Mouse (Mus musculus): Measurements from ENCODE around the gene Olfr374. TPM values are rescaled to one million over a fixed set of nuclear protein-coding genes. Genes with fewer than 3 reads are reported as not detected.
A peak's percentile ranks its signal among the peaks of the same experiment; 100 is the strongest.
"Not testable (repeated sequence)": the region's sequence is repeated elsewhere in the genome, so short reads cannot be mapped to it uniquely, and the experiment has no call there.

The Olfr374 gene
- polyA plus RNA-seq, 1 experiment from 2014 or later: not detected

GRCm38 (mm10) chr8:72112486-72112885, 5.6 kb downstream of the Olfr374 start:
- H3K4me3 ChIP-seq (ENCODE audit: low read length): no peak overlapping the region
- WGBS: 64% methylated on average over 3 of the region's 3 CpGs
- no peaks in the 10 kb centered on the region for H3K4me1 ChIP-seq (ENCODE audit: insufficient read depth, low read length)
- H3K27me3 ChIP-seq (ENCODE audit: insufficient read depth, low read length): no peaks in the 10 kb centered on the region
- H3K9me3 ChIP-seq (ENCODE audit: low read length): no peaks in the 10 kb centered on the region
- H3K36me3 ChIP-seq (ENCODE audit: insufficient read depth, low read length): no peaks in the 10 kb centered on the region
- H3K9ac ChIP-seq (replicated peaks; ENCODE audit: low read length): no peak overlapping the region
- no peak overlapping the region for H3K27ac ChIP-seq (ENCODE audit: low read length)
- ATAC-seq (ENCODE audit: low FRiP score, low TSS enrichment): no peak
- H3K4me2 ChIP-seq (replicated peaks; ENCODE audit: low read depth, low read length): no peak overlapping the region

- ATAC-seq (ENCODE audit: low FRiP score, low TSS enrichment): no peak
- no peak overlapping the region for H3K9ac ChIP-seq (replicated peaks; ENCODE audit: low read length)
- no peaks in the 10 kb centered on the region for H3K4me1 ChIP-seq (ENCODE audit: insufficient read depth, low read length)
- no peak overlapping the region for H3K27ac ChIP-seq (ENCODE audit: low read length)
- H3K4me3 ChIP-seq (ENCODE audit: low read length): no peak overlapping the region
- WGBS: 90% methylated on average over 2 of the region's 2 CpGs
- no peaks in the 10 kb centered on the region for H3K9me3 ChIP-seq (ENCODE audit: low read length)
- no peaks in the 10 kb centered on the region for H3K27me3 ChIP-seq (ENCODE audit: insufficient read depth, low read length)
- no peaks in the 10 kb centered on the region for H3K36me3 ChIP-seq (ENCODE audit: insufficient read depth, low read length)
- no peak overlapping the region for H3K4me2 ChIP-seq (replicated peaks; ENCODE audit: low read depth, low read length)
Observed at GRCm38 (mm10) chr8:72115202-72115601, 8.4 kb downstream of the Olfr374 start.

GRCm38 (mm10) chr8:72118616-72119015, 11.8 kb downstream of the Olfr374 start:
- Histone ChIP-seq H3K27ac (ENCODE audit: low read length) (no peak overlapping the region), H3K9ac (replicated peaks; ENCODE audit: low read length) (no peak overlapping the region), H3K4me3 (ENCODE audit: low read length) (no peak overlapping the region), H3K9me3 (ENCODE audit: low read length) (no peaks in the 10 kb centered on the region), H3K36me3 (ENCODE audit: insufficient read depth, low read length) (no peaks in the 10 kb centered on the region), H3K4me2 (replicated peaks; ENCODE audit: low read depth, low read length) (no peak overlapping the region), H3K4me1 (ENCODE audit: insufficient read depth, low read length) (no peaks in the 10 kb centered on the region), H3K27me3 (ENCODE audit: insufficient read depth, low read length) (no peaks in the 10 kb centered on the region)
- WGBS: 44% methylated on average over 4 of the region's 4 CpGs
- ATAC-seq (ENCODE audit: low FRiP score, low TSS enrichment): no peak

GRCm38 (mm10) chr8:72121486-72121885, 14.6 kb downstream of the Olfr374 start:
- not testable (repeated sequence) for H3K27me3 ChIP-seq (ENCODE audit: insufficient read depth, low read length); H3K4me1 ChIP-seq (ENCODE audit: insufficient read depth, low read length); H3K4me2 ChIP-seq (replicated peaks; ENCODE audit: low read depth, low read length); H3K9me3 ChIP-seq (ENCODE audit: low read length); H3K36me3 ChIP-seq (ENCODE audit: insufficient read depth, low read length); H3K27ac ChIP-seq (ENCODE audit: low read length); ATAC-seq (ENCODE audit: low FRiP score, low TSS enrichment); H3K9ac ChIP-seq (replicated peaks; ENCODE audit: low read length); H3K4me3 ChIP-seq (ENCODE audit: low read length)
- WGBS: 69% methylated on average over 3 of the region's 3 CpGs

- Histone ChIP-seq H3K27me3 (ENCODE audit: insufficient read depth, low read length) (no peaks in the 10 kb centered on the region), H3K9me3 (ENCODE audit: low read length) (0 out of 2 replicates have a peak, but pooled peaks cover 2% of the 10 kb centered on the region), H3K27ac (ENCODE audit: low read length) (no peak overlapping the region), H3K36me3 (ENCODE audit: insufficient read depth, low read length) (no peaks in the 10 kb centered on the region), H3K4me2 (replicated peaks; ENCODE audit: low read depth, low read length) (no peak overlapping the region), H3K9ac (replicated peaks; ENCODE audit: low read length) (no peak overlapping the region), H3K4me1 (ENCODE audit: insufficient read depth, low read length) (no peaks in the 10 kb centered on the region), H3K4me3 (ENCODE audit: low read length) (no peak overlapping the region)
- 79% methylated on average over 1 of the region's 1 CpGs for WGBS
- ATAC-seq (ENCODE audit: low FRiP score, low TSS enrichment): no peak
Observed at GRCm38 (mm10) chr8:72121997-72122396, 15.2 kb downstream of the Olfr374 start.

- Histone ChIP-seq H3K4me1 (ENCODE audit: insufficient read depth, low read length) (no peaks in the 10 kb centered on the region), H3K9ac (replicated peaks; ENCODE audit: low read length) (no peak overlapping the region), H3K36me3 (ENCODE audit: insufficient read depth, low read length) (no peaks in the 10 kb centered on the region), H3K4me3 (ENCODE audit: low read length) (no peak overlapping the region), H3K27me3 (ENCODE audit: insufficient read depth, low read length) (no peaks in the 10 kb centered on the region), H3K4me2 (replicated peaks; ENCODE audit: low read depth, low read length) (no peak overlapping the region), H3K27ac (ENCODE audit: low read length) (no peak overlapping the region), H3K9me3 (ENCODE audit: low read length) (0 out of 2 replicates have a peak, but pooled peaks cover 2% of the 10 kb centered on the region)
- WGBS: 59% methylated on average over 1 of the region's 1 CpGs
- ATAC-seq (ENCODE audit: low FRiP score, low TSS enrichment): no peak
Observed at GRCm38 (mm10) chr8:72127834-72128233, 21.0 kb downstream of the Olfr374 start.

- H3K36me3 ChIP-seq (ENCODE audit: insufficient read depth, low read length): no peaks in the 10 kb centered on the region
- no peak overlapping the region for H3K4me2 ChIP-seq (replicated peaks; ENCODE audit: low read depth, low read length)
- peaks cover 8% of the 10 kb centered on the region for H3K4me1 ChIP-seq (ENCODE audit: insufficient read depth, low read length)
- WGBS: 47% methylated on average over 2 of the region's 2 CpGs
- no peaks in the 10 kb centered on the region for H3K27me3 ChIP-seq (ENCODE audit: insufficient read depth, low read length)
- ATAC-seq (ENCODE audit: low FRiP score, low TSS enrichment): 0 out of 2 replicates have a peak, but pooled peaks have one; percentile 2
- no peak overlapping the region for H3K4me3 ChIP-seq (ENCODE audit: low read length)
- H3K27ac ChIP-seq (ENCODE audit: low read length): peak overlapping the region; percentile 51
- H3K9me3 ChIP-seq (ENCODE audit: low read length): no peaks in the 10 kb centered on the region
- H3K9ac ChIP-seq (replicated peaks; ENCODE audit: low read length): no peak overlapping the region
Observed at GRCm38 (mm10) chr8:72131251-72131650, 24.4 kb downstream of the Olfr374 start.

GRCm38 (mm10) chr8:72131901-72132300, 25.1 kb downstream of the Olfr374 start:
- peaks cover 10% of the 10 kb centered on the region for H3K4me1 ChIP-seq (ENCODE audit: insufficient read depth, low read length)
- no peak overlapping the region for H3K9ac ChIP-seq (replicated peaks; ENCODE audit: low read length)
- H3K4me2 ChIP-seq (replicated peaks; ENCODE audit: low read depth, low read length): no peak overlapping the region
- no peaks in the 10 kb centered on the region for H3K36me3 ChIP-seq (ENCODE audit: insufficient read depth, low read length)
- no peak overlapping the region for H3K4me3 ChIP-seq (ENCODE audit: low read length)
- 72% methylated on average over 2 of the region's 2 CpGs for WGBS
- peak overlapping the region; percentile 51 for H3K27ac ChIP-seq (ENCODE audit: low read length)
- no peaks in the 10 kb centered on the region for H3K9me3 ChIP-seq (ENCODE audit: low read length)
- no peaks in the 10 kb centered on the region for H3K27me3 ChIP-seq (ENCODE audit: insufficient read depth, low read length)
- no peak for ATAC-seq (ENCODE audit: low FRiP score, low TSS enrichment)

GRCm38 (mm10) chr8:72132417-72132816, 25.6 kb downstream of the Olfr374 start:
- Histone ChIP-seq H3K4me2 (replicated peaks; ENCODE audit: low read depth, low read length) (no peak overlapping the region), H3K27me3 (ENCODE audit: insufficient read depth, low read length) (no peaks in the 10 kb centered on the region), H3K4me3 (ENCODE audit: low read length) (no peak overlapping the region), H3K4me1 (ENCODE audit: insufficient read depth, low read length) (peaks cover 15% of the 10 kb centered on the region), H3K9ac (replicated peaks; ENCODE audit: low read length) (no peak overlapping the region), H3K9me3 (ENCODE audit: low read length) (no peaks in the 10 kb centered on the region), H3K36me3 (ENCODE audit: insufficient read depth, low read length) (no peaks in the 10 kb centered on the region), H3K27ac (ENCODE audit: low read length) (peak overlapping the region; percentile 51; the same call in 1 of the 2 replicates)
- WGBS: 75% methylated on average over 1 of the region's 1 CpGs
- no peak for ATAC-seq (ENCODE audit: low FRiP score, low TSS enrichment)

GRCm38 (mm10) chr8:72132891-72133290, 26.1 kb downstream of the Olfr374 start:
- H3K9ac ChIP-seq (replicated peaks; ENCODE audit: low read length): no peak overlapping the region
- no peaks in the 10 kb centered on the region for H3K9me3 ChIP-seq (ENCODE audit: low read length)
- H3K27me3 ChIP-seq (ENCODE audit: insufficient read depth, low read length): no peaks in the 10 kb centered on the region
- WGBS: 72% methylated on average over 1 of the region's 1 CpGs
- H3K4me3 ChIP-seq (ENCODE audit: low read length): no peak overlapping the region
- ATAC-seq (ENCODE audit: low FRiP score, low TSS enrichment): no peak
- peak overlapping the region; percentile 11; the same call in 1 of the 2 replicates for H3K27ac ChIP-seq (ENCODE audit: low read length)
- H3K4me2 ChIP-seq (replicated peaks; ENCODE audit: low read depth, low read length): no peak overlapping the region
- peaks cover 19% of the 10 kb centered on the region for H3K4me1 ChIP-seq (ENCODE audit: insufficient read depth, low read length)
- H3K36me3 ChIP-seq (ENCODE audit: insufficient read depth, low read length): no peaks in the 10 kb centered on the region

Measured in kidney, embryonic 16.5 days (tissue).